Mouse (Mus musculus) mature B cell (primary cell): ENCODE results near the gene Scamp5.

ENCODE experiments used
- in situ Hi-C: fragments of 300-500 bp; cut with MboI; formaldehyde crosslinking; loops from 2 replicates; pipeline ENCODE4 v1.14.3; 2019

The Scamp5 gene

DNA sequence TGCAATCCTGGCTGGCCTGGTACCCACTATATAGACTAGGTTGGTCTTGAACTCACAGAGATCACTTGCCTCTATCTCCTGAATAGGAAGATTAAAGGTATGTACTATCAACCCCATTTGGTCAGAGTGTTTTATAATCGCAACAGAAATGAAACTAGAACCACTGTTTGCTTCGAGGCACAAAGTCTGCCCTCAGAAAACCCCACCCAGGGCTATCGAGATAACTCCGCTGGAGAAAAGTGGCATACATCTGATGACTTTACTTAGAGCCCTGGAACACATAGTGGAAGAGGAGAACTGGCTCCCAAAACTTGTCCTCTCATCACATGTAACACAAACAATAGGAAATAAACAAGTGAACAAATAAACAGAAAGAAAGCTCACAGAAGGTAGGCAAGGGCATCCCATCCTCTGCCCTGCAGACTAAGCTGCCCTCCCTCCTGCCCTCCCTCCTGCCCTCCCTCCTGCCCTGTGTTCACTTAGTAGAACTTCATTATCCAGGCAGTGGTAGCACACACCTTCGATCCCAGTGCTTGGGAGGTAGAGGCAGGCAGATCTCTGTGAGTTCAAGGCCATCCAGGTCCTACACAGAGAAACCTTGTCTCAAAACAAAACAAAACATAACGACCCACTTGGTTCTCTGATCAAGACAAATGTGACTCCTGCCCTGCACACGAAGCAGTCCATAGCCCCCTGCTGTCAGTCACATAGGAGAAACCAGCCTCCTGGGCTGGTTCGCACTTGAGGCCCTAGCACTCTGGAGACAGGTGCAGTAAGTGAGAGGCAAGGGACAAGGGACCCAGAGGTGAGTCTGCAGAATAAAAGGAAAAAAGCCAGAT is 15.0 kb downstream of the Scamp5 start:
- in situ Hi-C loops: no loop called here

DNA sequence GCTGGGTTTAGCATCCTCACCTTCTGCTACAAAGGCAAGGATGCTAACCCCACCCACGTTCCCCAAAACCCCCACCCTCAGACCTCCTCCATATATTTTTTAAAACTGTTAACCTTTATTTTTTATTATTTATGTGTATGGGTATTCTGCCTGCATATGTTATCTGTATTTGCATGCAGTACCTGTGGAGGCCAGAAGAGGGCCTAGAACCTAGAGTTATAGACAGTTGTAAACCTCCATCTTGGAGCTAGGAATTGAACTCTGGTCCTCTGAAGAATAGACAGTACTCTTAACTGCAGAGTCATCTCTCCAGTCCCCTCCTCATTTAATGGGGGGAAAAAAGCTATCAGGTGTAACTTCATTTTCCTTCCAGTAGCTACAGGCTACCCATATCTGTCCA is 18.1 kb downstream of the Scamp5 start:
- in situ Hi-C loops: loop anchor here (25.0 kb wide), 1 partner anchor 512 kb away; the partner anchor contains the start of genes Imp3 and Snx33

DNA sequence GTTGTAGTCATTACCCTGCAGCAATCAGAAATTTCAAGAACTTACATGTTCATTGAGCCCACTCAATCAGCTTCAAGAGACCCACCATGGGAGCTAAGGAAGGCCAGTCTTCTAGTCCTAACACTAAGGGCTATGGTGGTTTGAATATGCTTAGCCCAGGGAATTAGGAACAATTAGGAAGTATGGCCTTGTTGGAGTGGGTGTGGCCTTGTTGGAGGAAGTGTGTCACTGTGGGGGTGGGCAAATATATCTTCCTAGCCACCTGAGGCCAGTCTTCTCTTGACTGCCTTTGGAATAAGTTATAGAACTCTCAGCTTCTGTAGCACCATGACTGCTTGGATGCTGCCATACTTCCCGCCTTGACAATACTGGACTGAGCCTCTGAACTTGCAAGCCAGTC is 27.2 kb downstream of the Scamp5 start:
- in situ Hi-C loops: loop anchor here (5.0 to 25.0 kb wide), 2 partner anchors 183 to 503 kb away; partner anchors contain the start of genes Imp3 and Snx33

GRCm38 (mm10) chr9:57439522-57440295 is 28.2 kb downstream of the Scamp5 start, which contains the start of gene Ppcdc:
Gene Ppcdc, minus strand, starts transcription at chr9:57440124.
- in situ Hi-C loops: loop anchor here (5.0 to 25.0 kb wide), 2 partner anchors 182 to 502 kb away; partner anchors contain the start of genes Imp3 and Snx33

- in situ Hi-C loops: loop anchor here (25.0 kb wide), 1 partner anchor 502 kb away; the partner anchor contains the start of genes Imp3 and Snx33
Measured at GRCm38 (mm10) chr9:57439083-57439482, 28.8 kb downstream of the Scamp5 start.

DNA sequence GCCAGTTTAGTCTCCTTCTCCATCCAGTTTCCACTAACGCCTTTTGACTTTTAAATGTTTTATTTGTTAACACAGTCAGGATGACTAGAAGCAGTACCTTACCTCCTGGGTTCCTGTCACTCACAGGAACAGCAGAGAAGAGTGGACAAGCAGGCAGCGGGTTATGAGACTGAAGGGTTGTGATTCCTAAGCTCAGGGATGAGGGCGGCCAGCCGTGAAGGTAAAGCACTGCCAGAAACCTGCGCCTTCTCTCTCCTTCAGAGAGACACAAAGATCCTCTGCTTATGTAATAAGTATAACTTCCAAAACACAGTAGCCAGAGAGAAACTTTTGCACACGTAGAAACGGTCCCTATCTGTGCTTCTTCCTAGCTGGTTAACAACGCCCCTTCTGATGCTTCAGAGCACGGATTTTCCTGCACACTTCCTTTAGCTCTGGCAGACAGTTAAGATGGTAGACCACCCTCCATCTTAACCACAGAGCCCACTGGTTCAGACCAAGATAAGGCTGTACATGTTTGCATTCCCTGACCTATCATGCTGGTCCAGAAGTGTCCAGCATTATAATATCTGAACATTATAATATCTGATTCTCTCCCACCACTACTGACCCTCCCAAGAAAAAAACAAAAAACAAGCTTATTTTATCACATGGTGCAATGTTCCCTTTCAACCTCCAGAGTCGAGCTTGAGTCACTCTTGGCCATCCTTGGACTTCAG is 29.8 kb downstream of the Scamp5 start:
- in situ Hi-C loops: loop anchor here (25.0 kb wide), 1 partner anchor 501 kb away; the partner anchor contains the start of genes Imp3 and Snx33

- in situ Hi-C loops: loop anchor here (25.0 kb wide), 1 partner anchor 499 kb away; the partner anchor contains the start of genes Imp3 and Snx33
Measured at GRCm38 (mm10) chr9:57436166-57436565, 31.7 kb downstream of the Scamp5 start.

- in situ Hi-C loops: loop anchor here (25.0 kb wide), 1 partner anchor 497 kb away; the partner anchor contains the start of genes Imp3 and Snx33
Measured at GRCm38 (mm10) chr9:57434405-57435165, 33.3 kb downstream of the Scamp5 start.

- in situ Hi-C loops: loop anchor here (25.0 kb wide), 1 partner anchor 496 kb away; the partner anchor contains the start of genes Imp3 and Snx33
Measured at GRCm38 (mm10) chr9:57433097-57434032, 34.5 kb downstream of the Scamp5 start.

GRCm38 (mm10) chr9:57432480-57432879 is 35.4 kb downstream of the Scamp5 start:
- in situ Hi-C loops: loop anchor here (25.0 kb wide), 1 partner anchor 495 kb away; the partner anchor contains the start of genes Imp3 and Snx33

- in situ Hi-C loops: loop anchor here (25.0 kb wide), 1 partner anchor 494 kb away; the partner anchor contains the start of genes Imp3 and Snx33
Measured at GRCm38 (mm10) chr9:57431202-57431601, 36.7 kb downstream of the Scamp5 start.

DNA sequence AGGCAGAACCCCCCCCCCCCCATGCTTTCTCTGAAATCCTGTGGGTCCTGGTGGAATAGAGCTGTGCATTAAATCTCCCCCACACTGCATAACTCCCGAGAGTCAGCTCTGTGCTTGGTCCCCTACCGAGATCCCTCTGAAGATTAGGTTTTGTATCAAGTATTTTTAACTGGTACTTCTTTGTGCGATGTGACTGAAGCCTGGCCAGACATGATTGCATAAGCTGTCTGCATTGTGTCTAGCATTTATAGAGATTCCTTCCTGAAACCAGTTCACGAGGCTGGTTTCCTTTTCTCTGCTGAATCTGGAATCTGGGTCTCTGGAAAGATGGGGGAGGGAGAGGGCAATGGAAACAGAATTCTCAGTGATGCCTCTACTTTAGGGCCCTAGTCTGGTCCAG is 39.5 kb downstream of the Scamp5 start:
- in situ Hi-C loops: loop anchor here (25.0 kb wide), 1 partner anchor 491 kb away; the partner anchor contains the start of genes Imp3 and Snx33

DNA sequence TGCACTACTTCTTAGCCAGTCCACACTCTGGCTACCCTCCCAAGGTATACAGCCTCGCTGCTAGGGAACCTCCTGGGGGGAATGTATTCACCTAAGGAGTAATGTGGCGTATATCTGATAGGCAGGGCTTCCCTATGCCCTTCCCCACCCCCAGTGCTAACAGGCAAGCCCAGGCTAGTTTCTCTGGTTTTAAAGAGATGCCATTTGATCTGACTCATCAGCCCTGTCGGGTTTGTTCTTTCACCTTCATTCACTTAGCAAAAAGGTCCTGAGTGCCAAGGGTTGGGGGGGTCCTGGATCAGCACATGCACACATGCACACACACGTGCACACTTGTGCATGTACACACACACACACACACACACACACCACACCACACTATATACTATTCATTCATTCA is 39.9 kb downstream of the Scamp5 start:
- in situ Hi-C loops: loop anchor here (25.0 kb wide), 1 partner anchor 491 kb away; the partner anchor contains the start of genes Imp3 and Snx33

DNA sequence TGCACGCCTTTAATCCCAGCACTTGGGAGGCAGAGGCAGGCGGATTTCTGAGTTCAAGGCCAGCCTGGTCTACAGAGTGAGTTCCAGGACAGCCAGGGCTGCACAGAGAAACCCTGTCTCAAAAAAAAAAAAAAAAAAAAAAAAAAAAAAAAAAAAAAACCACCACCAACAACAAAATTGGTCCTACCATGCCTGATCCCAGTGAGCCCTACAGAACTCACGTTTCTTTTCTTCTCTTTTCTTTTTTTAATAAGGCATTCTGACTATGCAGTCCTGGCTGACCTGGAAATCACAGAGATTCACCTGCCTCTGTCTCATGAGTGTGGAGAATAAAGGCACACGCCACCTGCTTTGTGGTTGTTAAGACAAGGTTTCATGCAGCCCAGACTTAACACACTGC is 40.7 kb downstream of the Scamp5 start:
- in situ Hi-C loops: loop anchor here (25.0 kb wide), 1 partner anchor 490 kb away; the partner anchor contains the start of genes Imp3 and Snx33

- in situ Hi-C loops: loop anchor here (25.0 kb wide), 1 partner anchor 488 kb away; the partner anchor contains the start of genes Imp3 and Snx33
Measured at GRCm38 (mm10) chr9:57425116-57425515, 42.7 kb downstream of the Scamp5 start.

- in situ Hi-C loops: no loop called here
Measured at GRCm38 (mm10) chr9:57424066-57424465, 43.8 kb downstream of the Scamp5 start.

- in situ Hi-C loops: no loop called here
Measured at GRCm38 (mm10) chr9:57421688-57422111, 46.2 kb downstream of the Scamp5 start.

GRCm38 (mm10) chr9:57421121-57421571 is 46.7 kb downstream of the Scamp5 start:
- in situ Hi-C loops: no loop called here
